Mouse (Mus musculus) megakaryocyte, embryonic 14.5 days (primary cell): ENCODE data around the gene Mmp28. TPM values are rescaled to one million over a fixed set of nuclear protein-coding genes. Genes with fewer than 3 reads are reported as not detected.

Experiments
- H3K27me3 ChIP-seq: replicated peaks from 2 replicates; pipeline ENCODE3; 2012; ENCODE audit warnings: inconsistent platforms
- H3K36me3 ChIP-seq: replicated peaks from 2 replicates; pipeline ENCODE3; 2012; ENCODE audit warnings: low read length, inconsistent platforms, mixed read lengths
- H3K4me1 ChIP-seq: 2 replicates; pipeline ENCODE4 v1.6.1; 2012; ENCODE audit warnings: inconsistent platforms
- H3K4me3 ChIP-seq: replicated peaks from 2 replicates; pipeline ENCODE3; 2012; ENCODE audit warnings: moderate library complexity, mild to moderate bottlenecking, inconsistent platforms
- H3K9me3 ChIP-seq: 2 replicates; pipeline ENCODE4 v1.6.1; 2012; ENCODE audit warnings: inconsistent platforms
- FLI1 ChIP-seq: IDR thresholded peaks from 2 replicates; pipeline ENCODE4 v1.6.1; 2012; ENCODE audit warnings: low read length, inconsistent platforms, mixed read lengths
- GATA1 ChIP-seq: IDR thresholded peaks from 3 replicates; pipeline ENCODE4 v1.6.1; 2012; ENCODE audit warnings: mixed read lengths, low read length, inconsistent platforms, borderline replicate concordance
- polyA plus RNA-seq: library from polyadenylated mRNA; stranded (reverse); fragments of >175 nt; gene quantifications from 2 replicates; pipeline ENCODE4 v1.2.3, GENCODE M21; 2012; ENCODE audit warnings: low replicate concordance; ENCODE audit not compliant: insufficient read depth

The Mmp28 gene
- polyA plus RNA-seq, 1 experiment: 1.3 TPM

GRCm38 (mm10) chr11:83467120-83467652 lies 4.3 kb upstream of the Mmp28 start:
- peaks cover 19% of the 10 kb centered on the region for H3K9me3 ChIP-seq
- peaks cover 3% of the 10 kb centered on the region for H3K36me3 ChIP-seq
- H3K4me1 ChIP-seq: peaks cover 37% of the 10 kb centered on the region
- peaks cover 60% of the 10 kb centered on the region for H3K27me3 ChIP-seq
- peak overlapping the region; percentile 4 for H3K4me3 ChIP-seq
- TF ChIP-seq FLI1 (no peak), GATA1 (no peak)

GRCm38 (mm10) chr11:83465976-83466375 lies 3.1 kb upstream of the Mmp28 start:
- H3K4me3 ChIP-seq: no peak overlapping the region
- TF ChIP-seq GATA1: no peak
- TF ChIP-seq FLI1: no peak
- peaks cover 34% of the 10 kb centered on the region for H3K4me1 ChIP-seq
- H3K27me3 ChIP-seq: peaks cover 70% of the 10 kb centered on the region
- H3K36me3 ChIP-seq: peaks cover 3% of the 10 kb centered on the region
- H3K9me3 ChIP-seq: peaks cover 19% of the 10 kb centered on the region

- Histone ChIP-seq H3K4me3 (no peak overlapping the region), H3K4me1 (peaks cover 27% of the 10 kb centered on the region), H3K27me3 (peaks cover 87% of the 10 kb centered on the region), H3K36me3 (no peaks in the 10 kb centered on the region), H3K9me3 (no peaks in the 10 kb centered on the region)
- TF ChIP-seq GATA1 (no peak), FLI1 (no peak)
Observed at GRCm38 (mm10) chr11:83461462-83462027, 1.3 kb downstream of the Mmp28 start.

GRCm38 (mm10) chr11:83457912-83458601 lies 4.8 kb downstream of the Mmp28 start:
- H3K27me3 ChIP-seq: peaks cover 69% of the 10 kb centered on the region
- H3K36me3 ChIP-seq: no peaks in the 10 kb centered on the region
- H3K9me3 ChIP-seq: no peaks in the 10 kb centered on the region
- no peak overlapping the region for H3K4me3 ChIP-seq
- H3K4me1 ChIP-seq: peaks cover 45% of the 10 kb centered on the region
- TF ChIP-seq GATA1 (no peak), FLI1 (no peak)

DNA sequence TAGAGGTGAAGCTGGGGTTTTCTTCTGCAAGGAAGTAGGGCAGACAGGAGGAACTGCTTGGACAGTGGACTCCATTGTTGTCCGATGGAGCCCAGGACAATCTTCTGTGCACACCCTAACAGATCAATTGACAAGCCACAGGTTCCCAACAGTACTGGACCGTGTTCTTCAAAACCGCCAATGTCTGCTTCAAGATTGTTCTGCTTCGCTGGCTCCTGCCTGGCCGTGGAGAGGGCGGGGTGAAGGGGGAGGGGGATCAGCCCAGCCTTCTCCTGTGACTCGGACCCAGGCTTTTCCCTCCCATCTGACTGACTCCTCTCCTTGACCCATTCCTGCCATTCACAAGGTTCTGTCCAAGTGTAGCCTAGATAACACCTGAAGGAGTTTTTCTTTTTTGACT lies 5.6 kb downstream of the Mmp28 start:
- no peak for TF ChIP-seq FLI1
- H3K36me3 ChIP-seq: no peaks in the 10 kb centered on the region
- peaks cover 67% of the 10 kb centered on the region for H3K27me3 ChIP-seq
- peaks cover 37% of the 10 kb centered on the region for H3K4me1 ChIP-seq
- H3K9me3 ChIP-seq: no peaks in the 10 kb centered on the region
- H3K4me3 ChIP-seq: no peak overlapping the region

DNA sequence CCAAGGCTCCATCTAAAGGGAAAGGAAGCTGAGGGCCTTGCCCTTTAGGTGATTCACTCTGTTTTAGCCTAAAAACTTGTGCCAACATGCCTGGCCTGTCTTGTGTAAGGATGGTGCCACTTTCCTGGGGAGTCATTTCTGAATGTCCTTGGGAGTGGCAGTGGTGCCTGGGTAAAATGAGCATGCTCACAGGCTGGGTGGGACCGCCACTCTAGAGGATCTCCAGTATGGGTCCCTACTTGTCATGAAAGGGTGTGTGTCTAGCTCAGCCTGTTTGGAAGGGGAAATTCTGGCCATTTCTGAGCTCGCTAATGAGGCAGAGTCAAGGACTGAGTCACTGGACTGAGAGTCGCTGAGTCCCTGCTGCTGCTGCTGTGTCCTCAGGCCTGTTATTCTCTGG lies 7.3 kb downstream of the Mmp28 start:
- Histone ChIP-seq H3K4me3 (no peak overlapping the region), H3K36me3 (no peaks in the 10 kb centered on the region), H3K27me3 (peaks cover 63% of the 10 kb centered on the region), H3K4me1 (peaks cover 30% of the 10 kb centered on the region), H3K9me3 (no peaks in the 10 kb centered on the region)
- TF ChIP-seq FLI1: no peak

GRCm38 (mm10) chr11:83454548-83454947 lies 8.3 kb downstream of the Mmp28 start:
- no peaks in the 10 kb centered on the region for H3K36me3 ChIP-seq
- H3K9me3 ChIP-seq: no peaks in the 10 kb centered on the region
- H3K27me3 ChIP-seq: peaks cover 64% of the 10 kb centered on the region
- H3K4me1 ChIP-seq: peaks cover 39% of the 10 kb centered on the region
- TF ChIP-seq FLI1: no peak
- no peak for TF ChIP-seq GATA1
- H3K4me3 ChIP-seq: peak overlapping the region; percentile 20

DNA sequence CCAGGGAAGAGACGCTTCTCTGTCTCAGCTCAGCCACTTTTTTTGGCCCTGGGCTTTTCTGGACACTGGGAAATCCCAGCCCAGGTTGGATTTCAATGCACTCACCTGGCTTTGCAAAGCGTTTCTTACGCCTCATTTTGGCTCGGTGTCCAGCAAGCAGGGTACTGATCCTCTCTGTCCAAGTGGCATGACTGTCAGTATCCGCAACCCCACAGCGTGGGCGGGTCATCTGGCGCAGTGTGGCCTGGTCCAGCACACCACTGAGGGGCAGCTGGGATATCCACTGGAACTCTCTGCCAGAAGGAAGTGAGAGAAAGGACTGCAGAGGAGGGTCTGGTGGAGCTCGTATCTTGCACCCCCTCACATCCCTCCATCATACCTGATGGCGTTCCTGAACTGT lies 11.6 kb downstream of the Mmp28 start:
- Histone ChIP-seq H3K9me3 (no peaks in the 10 kb centered on the region), H3K36me3 (no peaks in the 10 kb centered on the region), H3K4me1 (peaks cover 63% of the 10 kb centered on the region), H3K4me3 (no peak overlapping the region), H3K27me3 (peaks cover 69% of the 10 kb centered on the region)
- TF ChIP-seq GATA1 (no peak), FLI1 (no peak)

DNA sequence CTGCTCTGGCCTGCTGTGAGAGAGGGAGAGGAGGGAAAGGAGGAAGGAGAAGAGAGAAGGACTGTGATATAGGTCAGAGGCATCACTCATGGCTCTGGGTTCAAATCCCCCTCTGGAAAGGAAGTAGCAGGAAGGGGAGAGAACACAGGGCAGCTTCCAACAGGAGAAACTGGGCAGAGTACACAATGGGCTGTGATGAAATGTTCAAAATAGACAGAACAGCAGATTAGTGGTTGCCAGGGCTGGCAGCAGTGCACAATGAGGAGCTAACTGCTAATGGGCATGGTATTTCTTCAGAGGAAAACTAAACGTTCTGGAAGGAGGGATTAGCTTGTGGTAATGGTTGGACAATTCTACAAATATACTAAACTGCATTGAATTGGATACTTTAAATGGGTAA lies 12.3 kb downstream of the Mmp28 start:
- Histone ChIP-seq H3K27me3 (peaks cover 67% of the 10 kb centered on the region), H3K4me1 (peaks cover 56% of the 10 kb centered on the region), H3K9me3 (no peaks in the 10 kb centered on the region), H3K4me3 (no peak overlapping the region), H3K36me3 (no peaks in the 10 kb centered on the region)
- TF ChIP-seq GATA1: no peak
- TF ChIP-seq FLI1: no peak

- Histone ChIP-seq H3K9me3 (no peaks in the 10 kb centered on the region), H3K4me1 (peaks cover 51% of the 10 kb centered on the region), H3K36me3 (no peaks in the 10 kb centered on the region), H3K4me3 (no peak overlapping the region), H3K27me3 (peaks cover 77% of the 10 kb centered on the region)
- TF ChIP-seq GATA1 (no peak), FLI1 (no peak)
Observed at GRCm38 (mm10) chr11:83449298-83449697, 13.6 kb downstream of the Mmp28 start.
